Mouse (Mus musculus) midbrain, embryonic 12.5 days (tissue): ENCODE measurements around the gene Plod1. TPM values are rescaled to one million over a fixed set of nuclear protein-coding genes. Genes with fewer than 3 reads are reported as not detected.

Experiments used
- ATAC-seq: fragments of 200-750 bp; cut with Nextera tagmentation; 2 replicates; pipeline ENCODE4 v1.8.0; 2017; ENCODE audit warnings: low read depth, moderate TSS enrichment, moderate library complexity; ENCODE audit not compliant: low FRiP score
- H3K27ac ChIP-seq: fragments of 300-500 bp; sonication (generic); replicated peaks from 2 replicates; pipeline ENCODE4 v1.5.1; 2016; ENCODE audit warnings: mild to moderate bottlenecking
- H3K27me3 ChIP-seq: fragments of 300-500 bp; sonication (generic); 2 replicates; pipeline ENCODE4 v1.6.1; 2016; ENCODE audit warnings: mild to moderate bottlenecking
- H3K36me3 ChIP-seq: fragments of 300-500 bp; sonication (generic); 2 replicates; pipeline ENCODE4 v1.6.1; 2016
- H3K4me1 ChIP-seq: fragments of 300-500 bp; sonication (generic); 2 replicates; pipeline ENCODE4 v1.6.1; 2016
- H3K4me2 ChIP-seq: fragments of 300-500 bp; sonication (generic); replicated peaks from 2 replicates; pipeline ENCODE4 v1.6.1; 2016; ENCODE audit warnings: mild to moderate bottlenecking, moderate library complexity
- H3K4me3 ChIP-seq: fragments of 300-500 bp; sonication (generic); 2 replicates; pipeline ENCODE4 v1.5.1; 2016; ENCODE audit warnings: mild to moderate bottlenecking
- H3K9ac ChIP-seq: fragments of 300-500 bp; sonication (generic); replicated peaks from 2 replicates; pipeline ENCODE4 v1.6.1; 2016; ENCODE audit warnings: mild to moderate bottlenecking, moderate library complexity
- H3K9me3 ChIP-seq: fragments of 300-500 bp; sonication (generic); 2 replicates; pipeline ENCODE4 v1.6.1; 2016; ENCODE audit warnings: mild to moderate bottlenecking
- WGBS: fragments of 180-500 bp; shearing (Covaris S2); methylation state at CpG from one replicate; pipeline ENCODE4 v1.1.7; 2016; 5-methylcytosine and 5-hydroxymethylcytosine counted together
- polyA plus RNA-seq: library from polyadenylated mRNA; unstranded; fragments of >200 nt; fragmentation: Nextera tagmentation; extraction: Ambion mirVana; gene quantifications from 2 replicates; pipeline ENCODE4 v1.2.1, GENCODE M21; 2016

The Plod1 gene
- polyA plus RNA-seq, 1 experiment from 2014 or later = 27.2 TPM

DNA sequence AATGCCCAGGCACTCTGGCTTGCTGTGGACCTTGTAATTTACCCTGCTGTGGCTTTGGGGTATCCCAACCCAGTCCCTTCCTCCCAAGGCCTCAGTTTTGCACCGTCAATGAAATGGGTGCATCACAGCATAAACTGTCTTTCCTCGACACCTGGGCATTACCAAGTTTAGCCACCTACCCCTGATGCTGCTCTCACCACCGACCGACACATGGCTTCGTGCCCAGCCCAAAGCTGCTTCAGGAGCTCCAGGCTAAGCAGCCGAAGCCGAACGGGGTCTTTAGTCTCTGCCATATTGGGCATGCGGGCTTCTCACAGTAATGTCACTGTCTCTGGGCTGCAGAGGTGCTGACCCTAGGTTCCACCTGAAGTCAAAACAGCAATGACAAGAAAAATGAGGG is 70.5 kb downstream of the Plod1 start:
- no peaks in the 10 kb centered on the region for H3K27me3 ChIP-seq
- H3K27ac ChIP-seq = no peak overlapping the region
- no peak overlapping the region for H3K4me2 ChIP-seq
- no peak overlapping the region for H3K4me3 ChIP-seq
- H3K36me3 ChIP-seq = peaks cover 47% of the 10 kb centered on the region
- peaks cover 24% of the 10 kb centered on the region for H3K4me1 ChIP-seq
- H3K9ac ChIP-seq = no peak overlapping the region
- H3K9me3 ChIP-seq = no peaks in the 10 kb centered on the region
- 97% methylated on average over 9 of the region's 9 CpGs for WGBS
- ATAC-seq = no peak

DNA sequence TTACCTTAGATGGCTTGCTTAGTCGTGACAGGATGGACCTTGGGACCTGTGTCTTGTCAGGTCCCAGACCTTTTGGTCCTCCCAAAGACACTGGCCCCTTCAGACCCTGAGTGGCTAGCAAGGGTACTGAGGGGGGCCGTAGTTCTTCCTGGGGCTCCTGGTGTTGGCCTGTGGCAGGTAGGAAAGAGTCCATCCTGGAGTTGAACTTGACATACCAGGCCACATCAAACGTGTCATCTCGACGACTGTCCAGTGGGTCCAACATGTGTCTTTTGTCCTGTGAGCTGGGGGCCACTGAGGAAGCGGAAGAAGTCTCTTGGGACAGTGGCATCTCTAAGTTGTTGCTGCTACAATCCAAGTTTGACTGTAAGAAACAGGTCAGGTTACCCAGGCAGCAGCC is 70.9 kb downstream of the Plod1 start:
- H3K9me3 ChIP-seq = no peaks in the 10 kb centered on the region
- no peaks in the 10 kb centered on the region for H3K27me3 ChIP-seq
- 96% methylated on average over 6 of the region's 6 CpGs for WGBS
- no peak overlapping the region for H3K9ac ChIP-seq
- H3K36me3 ChIP-seq = peaks cover 49% of the 10 kb centered on the region
- peaks cover 24% of the 10 kb centered on the region for H3K4me1 ChIP-seq
- no peak for ATAC-seq
- H3K27ac ChIP-seq = no peak overlapping the region
- no peak overlapping the region for H3K4me2 ChIP-seq
- H3K4me3 ChIP-seq = no peak overlapping the region

DNA sequence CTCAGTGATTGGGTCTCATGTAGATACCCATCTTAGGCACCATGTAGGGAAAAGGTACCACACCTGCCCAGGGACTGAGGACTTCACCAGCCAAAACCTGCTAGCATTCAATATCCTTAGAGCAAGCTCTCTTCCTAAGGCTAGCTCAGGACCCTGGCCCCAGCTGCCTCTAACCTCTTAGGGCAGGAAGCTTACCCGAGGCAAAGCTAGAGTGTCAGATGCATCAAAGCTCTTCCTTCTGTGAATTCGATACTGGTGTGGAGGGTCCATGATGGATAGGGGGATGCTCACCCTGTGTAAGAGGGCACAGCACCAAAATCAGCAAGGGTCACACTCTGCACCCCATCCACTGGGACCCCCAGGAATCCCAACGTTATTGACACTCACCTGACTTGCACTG is 74.5 kb downstream of the Plod1 start:
- peaks cover 55% of the 10 kb centered on the region for H3K36me3 ChIP-seq
- no peaks in the 10 kb centered on the region for H3K4me1 ChIP-seq
- no peak overlapping the region for H3K4me3 ChIP-seq
- H3K27ac ChIP-seq = no peak overlapping the region
- ATAC-seq = no peak
- H3K9me3 ChIP-seq = no peaks in the 10 kb centered on the region
- no peak overlapping the region for H3K4me2 ChIP-seq
- H3K27me3 ChIP-seq = no peaks in the 10 kb centered on the region
- 96% methylated on average over 3 of the region's 3 CpGs for whole genome bisulfite sequencing
- H3K9ac ChIP-seq = no peak overlapping the region

Other genes with a start within 250 kb of the Plod1 start
- not detected in 2 replicates for gene Zfp534, start 234.2 kb downstream of the Plod1 start, polyA plus RNA-seq
- 5.8 and 6.0 TPM in 2 replicates for gene Zfp984, start 127.0 kb downstream of the Plod1 start, polyA plus RNA-seq
- 4.9 and 6.7 TPM in 2 replicates for gene Zfp933, start 88.4 kb downstream of the Plod1 start, polyA plus RNA-seq
- 53.2 and 61.8 TPM in 2 replicates for gene Miip, start 68.0 kb downstream of the Plod1 start, polyA plus RNA-seq
- gene Fv1, start 67.8 kb downstream of the Plod1 start, polyA plus RNA-seq = 15.8 and 16.9 TPM in 2 replicates
- gene Mfn2, start 32.1 kb downstream of the Plod1 start, polyA plus RNA-seq = 65.1 and 65.4 TPM in 2 replicates
- gene 2510039O18Rik, start 4.1 kb upstream of the Plod1 start, polyA plus RNA-seq = 21.2 and 26.1 TPM in 2 replicates
- gene Nppb, start 49.0 kb upstream of the Plod1 start, polyA plus RNA-seq = not detected in 2 replicates
- 1.0 and 2.8 TPM in 2 replicates for gene Nppa, start 64.0 kb upstream of the Plod1 start, polyA plus RNA-seq
- gene Clcn6, start 102.1 kb upstream of the Plod1 start, polyA plus RNA-seq = 26.9 and 29.7 TPM in 2 replicates
- gene Mthfr, start 102.3 kb upstream of the Plod1 start, polyA plus RNA-seq = 44.5 and 44.8 TPM in 2 replicates
- gene Agtrap, start 151.3 kb upstream of the Plod1 start, polyA plus RNA-seq = 11.2 and 11.9 TPM in 2 replicates
- 94.7 and 95.2 TPM in 2 replicates for gene Mad2l2, start 193.6 kb upstream of the Plod1 start, polyA plus RNA-seq
- 16.7 and 16.8 TPM in 2 replicates for gene Draxin, start 193.9 kb upstream of the Plod1 start, polyA plus RNA-seq
- 14.6 and 17.1 TPM in 2 replicates for gene Fbxo6, start 215.4 kb upstream of the Plod1 start, polyA plus RNA-seq
- gene Fbxo44, start 223.7 kb upstream of the Plod1 start, polyA plus RNA-seq = 77.4 and 79.8 TPM in 2 replicates
- gene Fbxo2, start 223.9 kb upstream of the Plod1 start, polyA plus RNA-seq = 1.5 and 2.1 TPM in 2 replicates